Mouse (Mus musculus) urinary bladder, adult 2 months (tissue): ENCODE data around the gene Col1a2. TPM values are rescaled to one million over a fixed set of nuclear protein-coding genes. Genes with fewer than 3 reads are reported as not detected.
A peak's percentile ranks its signal among the peaks of the same experiment; 100 is the strongest.

Source experiments
- DNase-seq: peaks from one replicate; pipeline ENCODE4 v3.0.0; 2022; ENCODE audit warnings: low spot score
- polyA plus RNA-seq: library from polyadenylated mRNA; depleted of rRNA; stranded (reverse); fragments of >200 nt; gene quantifications from 2 replicates; pipeline ENCODE4 v1.2.3, GENCODE M21; 2012; rRNA removed

The Col1a2 gene
- polyA plus RNA-seq, result 1,014 and 1,293 TPM in 2 replicates

GRCm38 (mm10) chr6:4504603-4505131, at the start of gene Col1a2:
TSS of gene Col1a2 (plus strand) at chr6:4504814.
- DNase-seq, result no peak

GRCm38 (mm10) chr6:4455518-4455917, 49.1 kb upstream of the Col1a2 start:
- DNase-seq, result no peak

GRCm38 (mm10) chr6:4455961-4456617, 48.5 kb upstream of the Col1a2 start:
- no peak for DNase-seq

GRCm38 (mm10) chr6:4456691-4457447, 47.7 kb upstream of the Col1a2 start:
- no peak for DNase-seq

GRCm38 (mm10) chr6:4457555-4457996, 47.0 kb upstream of the Col1a2 start:
- no peak for DNase-seq

- DNase-seq, result no peak
These were observed 39.3 kb upstream of the Col1a2 start for GRCm38 (mm10) chr6:4465320-4465719.

- no peak for DNase-seq
These were observed 21.1 kb upstream of the Col1a2 start for GRCm38 (mm10) chr6:4483577-4483936.

- no peak for DNase-seq
These were observed 20.5 kb upstream of the Col1a2 start for GRCm38 (mm10) chr6:4483937-4484601.

GRCm38 (mm10) chr6:4488349-4488748, 16.3 kb upstream of the Col1a2 start:
- no peak for DNase-seq

- DNase-seq, result no peak
These were observed 15.6 kb upstream of the Col1a2 start for GRCm38 (mm10) chr6:4488966-4489365.

GRCm38 (mm10) chr6:4489366-4490245, 15.0 kb upstream of the Col1a2 start:
- DNase-seq, result no peak

GRCm38 (mm10) chr6:4493666-4494065, 10.9 kb upstream of the Col1a2 start:
- DNase-seq, result no peak

- DNase-seq, result no peak
These were observed 8.2 kb upstream of the Col1a2 start for GRCm38 (mm10) chr6:4496428-4496827.

- no peak for DNase-seq
These were observed 1.5 kb upstream of the Col1a2 start for GRCm38 (mm10) chr6:4503106-4503505.

GRCm38 (mm10) chr6:4505158-4505997, 764 bp downstream of the Col1a2 start:
- DNase-seq, result peak; percentile 38

GRCm38 (mm10) chr6:4506106-4506505, 1.5 kb downstream of the Col1a2 start:
- no peak for DNase-seq

- no peak for DNase-seq
These were observed 2.2 kb downstream of the Col1a2 start for GRCm38 (mm10) chr6:4506791-4507190.

GRCm38 (mm10) chr6:4507323-4507722, 2.7 kb downstream of the Col1a2 start:
- no peak for DNase-seq

- no peak for DNase-seq
These were observed 3.7 kb downstream of the Col1a2 start for GRCm38 (mm10) chr6:4508279-4508678.

GRCm38 (mm10) chr6:4509395-4509794, 4.8 kb downstream of the Col1a2 start:
- no peak for DNase-seq

GRCm38 (mm10) chr6:4514671-4515070, 10.1 kb downstream of the Col1a2 start:
- no peak for DNase-seq
